Mouse (Mus musculus) CH12.LX (cell line): ENCODE data around the gene Cadm1.

ENCODE experiments used
- CHD1 ChIP-seq: IDR thresholded peaks from 2 replicates; pipeline ENCODE4 v1.6.1; 2012; ENCODE audit warnings: low read depth, low read length, improper control_type of control experiment, inconsistent platforms
- CTCF ChIP-seq, 2 experiments: IDR thresholded peaks in 1 of 2; conservative IDR thresholded peaks in 1 of 2; 2 replicates each; pipeline ENCODE4 v1.5.1; 2011 to 2012; ENCODE audit warnings: low read depth in 2 of 2, low read length in 2 of 2, improper control_type of control experiment in 1 of 2, inconsistent platforms in 1 of 2, mild to moderate bottlenecking in 1 of 2, moderate library complexity in 1 of 2
- HCFC1 ChIP-seq: IDR thresholded peaks from 2 replicates; pipeline ENCODE4 v1.6.1; 2012; ENCODE audit warnings: low read depth, mild to moderate bottlenecking, inconsistent platforms, low read length, improper control_type of control experiment
- TBP ChIP-seq: conservative IDR thresholded peaks from 2 replicates; pipeline ENCODE4 v1.6.1; 2011; ENCODE audit warnings: low read depth, low read length, improper control_type of control experiment
- ZNF384 ChIP-seq: IDR thresholded peaks from 2 replicates; pipeline ENCODE4 v1.6.1; 2012; ENCODE audit warnings: low read depth, low read length, improper control_type of control experiment, inconsistent platforms

GRCm38 (mm10) chr9:47625621-47626210 lies 95.7 kb downstream of the Cadm1 start:
- TF ChIP-seq CTCF (conservative IDR thresholded peaks at IDR 0.05 in 1 of 2, IDR thresholded peaks at IDR 0.05 in 1 of 2; ENCODE audit: low read depth in 2 of 2, low read length in 2 of 2) (no peak), HCFC1 (no peak), ZNF384 (no peak), CHD1 (no peak), TBP (no peak)
